Mouse (Mus musculus) neural tube, embryonic 10.5 days (tissue): ENCODE measurements around the gene Scube3.
A peak's percentile ranks its signal among the peaks of the same experiment; 100 is the strongest.

ENCODE experiments used
- DNase-seq: peaks from one replicate; pipeline ENCODE4 v3.0.0-alpha.2; 2017; ENCODE audit warnings: low spot score; ENCODE audit errors: extremely low spot score

The Scube3 gene

DNA sequence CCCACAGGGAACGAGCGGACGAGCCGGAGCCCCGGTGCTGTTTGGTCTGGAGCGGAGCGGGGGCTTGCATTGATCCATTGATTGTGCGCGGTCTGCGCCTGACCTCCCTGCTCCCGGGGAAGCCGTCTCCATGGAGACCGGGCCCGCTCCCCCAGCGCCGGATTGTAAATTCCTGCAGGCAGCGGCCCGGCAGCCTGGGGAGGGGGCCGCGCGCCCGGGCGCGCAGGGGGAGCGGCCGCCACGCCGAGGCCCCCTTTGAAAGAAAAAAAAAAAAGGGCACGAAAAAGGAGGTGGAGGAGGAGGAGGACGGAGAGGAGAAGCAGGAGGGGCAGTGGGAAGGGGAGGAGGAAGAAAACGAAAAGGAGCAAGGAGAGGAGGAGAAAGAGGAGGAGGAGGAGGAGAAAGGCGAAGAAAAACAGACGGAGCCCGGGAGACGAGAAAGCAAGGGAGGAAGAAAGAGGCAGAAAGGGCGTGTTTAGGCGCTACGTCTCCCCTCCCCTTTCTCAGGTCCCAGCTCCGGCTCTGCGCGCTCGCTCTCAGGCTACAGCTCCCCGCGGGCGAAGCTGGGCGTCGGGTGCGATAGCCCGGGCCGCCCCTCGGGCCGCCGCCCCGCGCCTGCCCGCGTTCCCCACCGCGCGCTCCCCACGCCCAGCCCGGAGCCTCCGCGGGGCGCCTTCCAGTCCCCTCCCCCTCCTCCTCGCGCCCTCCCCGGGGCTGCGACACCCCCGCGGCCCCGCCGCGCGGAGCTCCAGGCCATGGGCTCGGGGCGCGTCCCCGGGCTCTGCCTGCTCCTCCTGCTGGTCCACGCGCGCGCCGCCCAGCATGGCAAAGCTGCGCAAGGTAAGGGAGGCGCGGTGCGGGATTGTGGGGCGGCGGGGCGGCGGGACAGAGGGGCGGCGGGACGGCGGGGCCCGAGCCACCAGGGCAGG, at the start of gene Scube3:
Gene Scube3, plus strand, starts transcription at position 371 of the 929 bp plus-strand sequence.
- peak; percentile 86 for DNase-seq

DNA sequence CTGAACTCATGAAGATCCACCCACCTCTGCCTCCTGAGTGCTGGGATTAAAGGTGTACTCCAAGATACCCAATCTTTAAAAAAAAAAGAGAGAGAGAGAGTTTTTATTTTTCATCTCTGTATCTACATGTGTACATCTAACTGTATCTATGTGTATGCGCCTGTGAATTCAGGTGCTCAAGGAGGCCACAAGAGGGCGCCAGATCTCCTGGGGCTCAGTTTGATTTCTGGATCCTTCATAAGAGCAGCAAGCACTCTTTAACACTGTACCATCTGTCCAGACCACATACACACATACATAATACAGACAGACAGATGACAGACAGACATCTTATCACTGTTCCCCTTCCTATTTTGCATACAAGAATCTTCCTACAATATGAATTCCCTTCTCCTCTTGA, 49.6 kb upstream of the Scube3 start:
- DNase-seq, result no peak

- DNase-seq, result no peak
Measured at GRCm38 (mm10) chr17:28093837-28094236, 48.1 kb upstream of the Scube3 start.

- DNase-seq, result no peak
Measured at GRCm38 (mm10) chr17:28096418-28096817, 45.5 kb upstream of the Scube3 start.

DNA sequence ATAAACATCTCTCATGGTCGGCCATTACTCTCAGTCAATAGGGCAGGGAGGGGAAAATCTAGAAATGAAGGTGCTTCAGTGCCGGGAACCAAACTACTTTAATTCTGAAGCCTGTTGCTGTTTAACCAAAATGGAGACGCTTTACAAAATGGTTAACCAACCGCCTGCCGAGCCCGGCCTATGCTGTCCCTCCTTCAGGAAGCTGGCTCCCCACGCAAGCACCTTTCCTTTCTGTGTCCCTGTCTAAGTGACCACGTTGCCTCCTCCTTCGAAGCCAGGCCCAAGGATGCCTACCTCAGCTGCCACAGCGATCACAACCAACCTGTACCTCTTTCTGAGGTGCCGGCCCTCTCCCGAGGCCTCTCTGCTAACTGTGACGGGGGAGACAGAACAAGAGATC, 44.6 kb upstream of the Scube3 start:
- no peak for DNase-seq

GRCm38 (mm10) chr17:28099086-28099485, 42.9 kb upstream of the Scube3 start:
- DNase-seq, result no peak

GRCm38 (mm10) chr17:28100669-28101068, 41.3 kb upstream of the Scube3 start:
- no peak for DNase-seq

GRCm38 (mm10) chr17:28101284-28101887, 40.6 kb upstream of the Scube3 start:
- no peak for DNase-seq

GRCm38 (mm10) chr17:28101902-28102319, 40.0 kb upstream of the Scube3 start:
- DNase-seq, result no peak

- DNase-seq, result no peak
Measured at GRCm38 (mm10) chr17:28104416-28104815, 37.5 kb upstream of the Scube3 start.

DNA sequence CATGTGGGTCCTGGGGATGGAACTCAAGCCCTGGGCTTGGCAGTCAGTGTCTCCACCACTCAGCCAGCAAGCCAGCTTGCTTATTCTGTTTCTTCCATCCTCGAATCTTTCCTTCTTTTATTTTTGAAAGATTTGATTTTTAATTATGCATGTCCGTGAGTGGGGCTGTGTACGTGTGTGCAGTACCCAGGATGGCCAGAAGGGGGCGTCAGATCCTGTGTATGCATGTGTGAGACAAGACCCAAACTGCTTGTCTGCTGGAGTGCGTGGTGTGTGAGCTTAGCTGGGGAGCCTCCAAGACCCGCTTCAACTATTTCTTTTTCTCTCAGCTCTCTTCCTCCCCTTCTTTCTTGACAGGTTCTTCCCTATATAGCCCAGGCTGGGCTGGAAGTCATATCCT, 35.6 kb upstream of the Scube3 start:
- no peak for DNase-seq

DNA sequence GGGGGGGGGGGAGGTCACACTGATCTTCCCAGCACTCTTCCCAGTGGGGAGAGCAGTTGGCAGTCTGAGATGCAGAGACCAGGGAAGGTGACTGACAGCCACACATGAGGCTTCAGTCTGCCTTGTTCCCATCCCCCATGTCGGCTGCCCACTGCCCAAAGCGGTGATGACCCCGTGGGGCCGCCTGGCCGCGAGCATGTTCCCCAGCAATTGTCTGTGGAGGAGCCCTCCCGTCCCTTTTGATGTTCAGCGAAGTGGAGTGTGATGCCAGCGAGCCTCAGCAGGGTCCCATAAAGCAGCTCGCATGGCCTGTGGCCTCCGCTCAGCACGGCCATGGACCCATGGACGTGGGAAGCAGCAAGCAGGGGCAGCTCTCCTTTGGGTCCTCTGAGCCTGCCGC, 34.7 kb upstream of the Scube3 start:
- DNase-seq, result peak; percentile 65

DNA sequence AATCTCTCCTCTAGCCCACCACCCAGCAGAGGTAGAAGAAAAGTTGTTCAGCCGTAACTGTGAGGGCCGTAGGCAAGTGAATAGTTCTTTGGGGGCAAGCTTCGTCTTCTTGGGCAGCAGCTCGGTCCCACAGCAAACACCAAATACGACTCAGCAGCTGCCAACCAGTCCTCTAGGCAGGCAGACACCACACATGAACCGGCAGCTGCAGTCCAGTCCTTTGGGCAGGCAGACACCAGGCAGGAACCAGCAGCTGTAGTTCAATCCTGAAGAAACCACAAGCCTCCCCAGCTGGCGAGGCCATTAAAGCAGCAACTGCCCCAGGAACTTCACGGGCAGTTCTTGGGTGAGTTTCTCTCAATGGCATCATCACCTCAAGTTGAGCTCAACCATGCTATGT, 29.7 kb upstream of the Scube3 start:
- DNase-seq, result no peak

DNA sequence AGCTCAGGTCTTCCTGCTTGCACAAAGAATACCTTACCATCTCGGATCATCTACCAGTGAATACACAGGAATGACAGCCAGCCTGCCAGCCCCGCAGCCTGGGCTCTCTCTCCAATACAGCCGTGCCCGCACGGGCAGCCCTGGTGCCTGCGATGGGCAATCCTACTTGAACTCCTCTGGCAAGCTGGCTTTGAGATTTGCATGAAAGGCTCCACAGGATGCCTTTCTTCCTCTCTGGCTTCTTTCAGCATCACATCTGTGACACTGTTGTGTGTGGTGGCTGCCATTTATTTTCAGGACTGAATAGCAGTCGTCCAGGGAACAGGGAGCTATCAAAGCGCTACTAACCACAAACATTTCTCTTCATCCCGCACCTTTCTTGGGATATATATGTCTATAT, 25.6 kb upstream of the Scube3 start:
- no peak for DNase-seq

DNA sequence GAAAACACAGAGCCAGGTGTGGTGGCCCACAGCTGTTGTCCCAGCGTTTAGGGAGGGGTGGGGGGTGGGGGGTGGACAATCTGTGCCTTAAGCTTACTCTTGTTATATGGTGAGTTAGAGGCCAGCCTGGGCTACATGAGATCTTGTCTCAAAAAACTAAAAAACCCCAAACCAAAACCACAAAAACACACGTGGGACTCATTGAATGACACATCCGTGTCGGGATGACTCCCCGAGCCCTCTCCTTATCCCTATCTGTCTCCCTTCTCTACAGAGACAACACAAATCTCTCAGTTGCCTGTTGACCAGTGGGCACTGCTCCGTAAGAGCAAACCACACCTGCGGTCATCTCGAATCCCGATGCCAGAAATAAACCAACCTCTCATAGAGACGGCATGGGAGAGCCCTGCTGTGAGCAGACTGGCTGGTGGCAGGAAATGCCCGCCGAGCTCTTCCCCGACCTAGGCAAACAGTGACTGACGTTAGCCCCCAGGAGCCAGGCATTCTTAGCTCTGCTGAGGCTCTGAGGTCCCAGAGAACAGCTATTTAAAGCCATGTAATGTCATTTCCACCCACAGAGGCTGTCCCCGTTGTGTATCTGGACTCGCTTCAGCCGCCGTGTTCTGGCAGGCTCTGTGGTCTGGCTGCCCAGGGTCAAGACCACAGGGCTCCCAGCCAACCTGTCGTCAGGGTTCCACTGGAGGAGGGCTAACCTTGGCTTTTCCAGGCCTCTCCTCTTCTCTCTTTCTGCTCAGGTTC, 24.3 kb upstream of the Scube3 start:
- DNase-seq, result no peak

DNA sequence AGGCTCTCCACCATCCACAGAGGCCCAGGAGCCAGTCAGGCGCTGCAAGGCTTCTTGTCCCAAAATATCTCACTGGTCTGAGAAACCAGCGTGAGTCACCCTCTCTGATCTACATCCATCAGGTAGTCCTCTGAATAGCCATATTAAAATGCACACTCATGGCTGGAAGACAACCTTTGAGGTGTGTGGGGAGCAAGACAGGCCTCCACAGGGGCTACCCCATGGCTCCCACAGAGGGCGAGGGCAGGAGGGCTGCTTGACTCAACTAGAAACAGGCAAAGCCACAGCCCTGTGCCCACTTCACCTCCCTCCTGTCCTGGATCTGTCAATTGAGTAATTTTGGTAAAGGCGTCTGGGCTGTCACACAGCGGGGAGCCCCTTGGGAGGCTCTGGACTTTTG, 21.5 kb upstream of the Scube3 start:
- no peak for DNase-seq

DNA sequence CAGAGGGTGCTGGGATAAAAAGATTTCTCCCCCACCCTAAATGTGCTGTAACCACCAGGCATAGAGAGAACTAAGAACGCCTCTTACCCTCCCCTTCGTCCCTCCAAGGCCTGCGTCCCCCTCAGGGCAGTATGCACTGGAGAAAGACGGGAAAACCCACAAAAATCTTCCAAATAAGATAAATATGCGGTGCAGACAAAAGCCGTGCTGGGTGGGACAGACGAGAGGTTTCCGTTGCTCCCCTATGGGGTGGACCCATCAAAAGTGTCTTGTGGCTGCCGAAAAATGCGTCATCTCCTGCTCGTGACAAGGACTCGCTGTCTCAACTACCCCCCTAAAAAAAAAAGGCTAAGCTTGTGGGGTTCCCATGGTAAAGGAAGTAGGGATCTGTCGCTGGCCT, 19.0 kb upstream of the Scube3 start:
- DNase-seq, result no peak

DNA sequence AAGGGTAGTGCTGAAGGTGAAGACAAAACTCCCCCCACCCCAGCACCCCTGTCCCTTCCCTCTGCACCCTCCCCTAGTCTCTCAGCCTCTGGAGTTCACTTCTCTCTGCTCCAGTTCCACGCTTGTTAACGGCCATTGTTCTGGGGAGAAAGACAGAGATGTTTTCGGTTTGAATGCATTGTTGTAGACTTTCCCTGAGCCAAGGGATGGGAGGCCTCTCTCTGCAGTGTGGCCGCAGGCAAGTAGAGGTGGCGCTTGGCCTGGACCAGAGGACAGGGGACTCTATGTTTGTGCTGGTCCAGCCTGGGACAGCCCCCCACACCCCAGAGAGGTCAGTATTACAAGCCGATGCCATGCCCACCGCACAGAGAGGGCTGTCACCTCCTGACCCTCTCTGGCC, 18.3 kb upstream of the Scube3 start:
- peak; percentile 37 for DNase-seq

- DNase-seq, result no peak
Measured at GRCm38 (mm10) chr17:28124368-28124767, 17.6 kb upstream of the Scube3 start.

DNA sequence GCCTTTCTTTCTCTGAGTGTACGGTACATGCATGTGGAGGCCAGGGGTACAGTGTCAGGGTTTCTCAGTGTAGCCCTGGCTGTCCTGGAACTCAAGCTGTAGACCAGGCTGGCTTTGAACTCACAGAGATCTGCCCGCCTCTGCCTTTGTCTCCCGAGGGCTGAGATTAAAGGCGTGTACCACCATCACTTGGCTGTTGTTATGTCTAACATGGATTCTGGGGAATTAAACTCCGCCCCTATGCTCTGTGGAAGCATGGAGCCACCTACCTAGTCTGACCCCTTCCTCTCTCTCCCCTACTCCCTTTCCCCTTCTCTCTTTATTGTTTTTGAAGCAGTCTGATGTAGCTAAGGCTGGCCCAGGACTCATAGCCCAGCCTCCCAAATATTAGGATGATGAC, 12.1 kb upstream of the Scube3 start:
- no peak for DNase-seq

GRCm38 (mm10) chr17:28130391-28131125, 11.4 kb upstream of the Scube3 start:
- no peak for DNase-seq
